Mouse (Mus musculus): Measurements from ENCODE around the gene Zc3h15. TPM values are rescaled to one million over a fixed set of nuclear protein-coding genes. Genes with fewer than 3 reads are reported as not detected.

The Zc3h15 gene
- total and polyA plus RNA-seq, 2 experiments from 2014 or later = 18.1 to 83.1 TPM

DNA sequence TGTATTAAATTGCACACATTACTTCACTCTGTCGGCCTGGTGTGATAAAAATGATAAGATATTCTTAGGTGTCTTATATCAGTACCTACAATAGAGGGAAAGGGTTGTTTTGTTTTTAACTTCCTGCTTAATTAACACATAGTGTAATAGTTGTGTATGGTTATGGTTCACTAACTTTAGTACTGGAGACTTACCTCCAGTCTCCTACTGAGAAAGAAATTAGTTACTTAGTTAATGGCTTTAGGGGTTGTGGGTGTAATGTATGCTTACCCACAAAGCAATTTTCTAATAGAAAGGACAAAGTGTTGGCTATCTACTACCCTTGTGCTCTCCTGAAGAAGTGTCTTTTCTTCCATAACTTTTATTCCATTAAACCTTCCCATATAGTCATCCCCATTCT, 23.8 kb downstream of the Zc3h15 start:
- 55% methylated on average over 1 of the region's 1 CpGs for WGBS
- H3K27me3 ChIP-seq (ENCODE audit: control insufficient read depth, insufficient read depth, low read length) = no peaks in the 10 kb centered on the region
- H3K9ac ChIP-seq (replicated peaks; ENCODE audit: low read depth, low read length) = no peak overlapping the region
- peaks cover under 1% of the 10 kb centered on the region; the same call in 1 of the 2 replicates for H3K4me1 ChIP-seq (ENCODE audit: control insufficient read depth, insufficient read depth)
- DNase-seq (ENCODE audit: low spot score) (no peak), ATAC-seq (ENCODE audit: insufficient read depth, low read depth) (no peak)
- H3K4me3 ChIP-seq (ENCODE audit: low read depth, low read length) = no peak overlapping the region
- no peaks in the 10 kb centered on the region for H3K9me3 ChIP-seq (replicated peaks; ENCODE audit: control insufficient read depth, low read length)
- H3K4me2 ChIP-seq (ENCODE audit: low read depth, low read length) = no peak overlapping the region
- H3K36me3 ChIP-seq (replicated peaks; ENCODE audit: control insufficient read depth, insufficient read depth, low read length) = peaks cover 5% of the 10 kb centered on the region
- H3K27ac ChIP-seq (ENCODE audit: low read depth) = no peak overlapping the region
- TF ChIP-seq EP300 (IDR thresholded peaks at IDR 0.05; ENCODE audit: low read depth) (no peak), CTCF (IDR thresholded peaks at IDR 0.05; ENCODE audit: low read depth) (no peak)

DNA sequence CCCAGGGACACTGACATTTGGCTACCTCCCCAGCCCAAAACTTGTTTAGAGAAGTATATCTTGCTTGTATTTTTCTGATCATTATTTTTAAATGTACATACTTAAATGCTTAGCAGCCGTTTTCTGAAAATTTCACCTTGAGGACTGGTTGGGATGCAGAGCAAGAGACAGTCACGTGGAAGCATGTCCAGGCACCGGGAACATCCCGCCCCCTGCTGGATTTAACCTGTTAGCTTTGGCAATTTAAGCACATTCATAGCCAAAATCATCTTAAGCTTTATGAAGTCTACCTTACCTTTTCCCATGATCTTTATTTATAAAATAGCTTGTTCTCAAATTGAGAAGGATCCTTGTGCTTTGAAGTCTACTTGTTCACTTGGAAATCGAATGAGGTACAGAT, 25.8 kb downstream of the Zc3h15 start:
- no peaks in the 10 kb centered on the region for H3K27me3 ChIP-seq (ENCODE audit: control insufficient read depth, insufficient read depth, low read length)

DNA sequence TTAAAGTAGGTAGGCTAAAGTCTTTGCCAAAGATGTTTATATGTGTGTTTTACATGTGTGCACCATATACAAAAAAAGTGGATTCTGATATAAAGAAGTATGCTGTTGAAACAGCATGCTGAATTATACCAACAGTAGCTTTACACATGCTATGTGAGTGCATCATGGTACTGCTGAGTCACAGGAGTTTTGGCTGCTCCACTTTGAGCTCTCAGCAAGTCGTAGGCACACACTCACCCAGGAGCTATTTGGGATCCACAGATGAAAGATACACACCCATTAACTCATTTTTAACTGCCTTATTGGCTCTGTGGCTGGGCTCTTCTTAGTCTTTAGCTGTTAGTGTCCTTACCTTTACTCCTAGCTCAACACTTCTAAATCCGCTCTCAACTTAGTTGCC, 27.6 kb downstream of the Zc3h15 start:
- DNase-seq (ENCODE audit: low spot score) = no peak
- no peaks in the 10 kb centered on the region for H3K27me3 ChIP-seq (ENCODE audit: control insufficient read depth, insufficient read depth, low read length)
- H3K36me3 ChIP-seq (replicated peaks; ENCODE audit: control insufficient read depth, insufficient read depth, low read length) = peaks cover 4% of the 10 kb centered on the region
- H3K9me3 ChIP-seq (replicated peaks; ENCODE audit: control insufficient read depth, low read length) = no peaks in the 10 kb centered on the region
- H3K4me2 ChIP-seq (ENCODE audit: low read depth, low read length) = no peak overlapping the region
- no peak overlapping the region for H3K4me3 ChIP-seq (ENCODE audit: low read depth, low read length)
- no peak overlapping the region for H3K9ac ChIP-seq (replicated peaks; ENCODE audit: low read depth, low read length)
- WGBS = 78% methylated on average over 2 of the region's 2 CpGs
- no peak overlapping the region for H3K27ac ChIP-seq (ENCODE audit: low read depth)
- no peak for ATAC-seq (ENCODE audit: insufficient read depth, low read depth)
- no peak for TF ChIP-seq EP300 (IDR thresholded peaks at IDR 0.05; ENCODE audit: low read depth)
- no peak for TF ChIP-seq CTCF (IDR thresholded peaks at IDR 0.05; ENCODE audit: low read depth)
- peaks cover 13% of the 10 kb centered on the region; the same call in 1 of the 2 replicates for H3K4me1 ChIP-seq (ENCODE audit: control insufficient read depth, insufficient read depth)

More for the DNA sequence above, 25.8 kb downstream of the Zc3h15 start:
- WGBS = 80% methylated on average over 5 of the region's 5 CpGs
- H3K4me3 ChIP-seq (ENCODE audit: low read depth, low read length) = no peak overlapping the region
- H3K27ac ChIP-seq (ENCODE audit: low read depth) = no peak overlapping the region
- no peak overlapping the region for H3K9ac ChIP-seq (replicated peaks; ENCODE audit: low read depth, low read length)
- ATAC-seq (ENCODE audit: insufficient read depth, low read depth) (no peak), DNase-seq (ENCODE audit: low spot score) (no peak)
- H3K4me1 ChIP-seq (ENCODE audit: control insufficient read depth, insufficient read depth) = peaks cover 13% of the 10 kb centered on the region; the same call in 1 of the 2 replicates
- no peak overlapping the region for H3K4me2 ChIP-seq (ENCODE audit: low read depth, low read length)
- no peaks in the 10 kb centered on the region for H3K9me3 ChIP-seq (replicated peaks; ENCODE audit: control insufficient read depth, low read length)
- peak; percentile 15; the same call in 1 of the 2 replicates for TF ChIP-seq CTCF (IDR thresholded peaks at IDR 0.05; ENCODE audit: low read depth)
- TF ChIP-seq EP300 (IDR thresholded peaks at IDR 0.05; ENCODE audit: low read depth) = no peak
- H3K36me3 ChIP-seq (replicated peaks; ENCODE audit: control insufficient read depth, insufficient read depth, low read length) = peaks cover 4% of the 10 kb centered on the region

DNA sequence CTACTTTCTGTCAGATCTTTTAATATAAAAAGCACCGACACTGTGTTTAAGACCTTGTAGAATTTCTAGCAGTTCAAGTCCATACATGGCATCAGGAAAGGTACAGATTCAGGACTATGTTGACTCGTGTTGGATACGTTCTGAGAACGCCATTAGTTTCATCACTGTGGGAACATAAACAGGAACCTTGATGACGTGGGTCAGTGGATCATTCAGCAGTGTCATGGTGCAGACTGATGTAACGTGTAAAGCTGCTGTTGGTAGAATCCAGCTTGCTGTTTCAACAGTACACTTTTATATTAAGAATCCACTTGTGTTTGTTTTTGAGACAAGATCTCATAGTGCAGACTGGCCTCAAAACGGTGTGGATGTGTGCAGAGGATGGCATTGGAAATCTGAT, 28.8 kb downstream of the Zc3h15 start:
- no peak for ATAC-seq (ENCODE audit: insufficient read depth, low read depth)

DNA sequence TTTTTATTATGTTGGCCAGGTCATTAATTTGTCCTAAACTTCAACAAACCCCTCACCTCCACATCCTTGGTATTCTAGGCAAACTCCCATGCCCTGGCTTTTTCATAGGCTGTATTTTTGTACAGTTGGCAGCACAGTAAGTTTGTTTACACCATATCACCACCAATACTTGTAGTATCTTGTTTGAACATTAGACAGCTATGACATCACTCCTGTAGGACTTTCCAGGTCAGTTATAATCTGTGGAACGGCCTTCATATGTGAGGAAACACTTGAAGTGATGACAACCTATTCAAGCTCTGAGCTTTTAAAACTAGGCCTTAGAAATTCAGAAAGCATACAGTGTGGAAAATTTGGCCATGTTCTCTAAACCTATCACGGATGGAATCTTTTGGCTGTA, 29.6 kb downstream of the Zc3h15 start:
- 20% methylated on average over 2 of the region's 2 CpGs for WGBS
- H3K27me3 ChIP-seq (ENCODE audit: control insufficient read depth, insufficient read depth, low read length) = no peaks in the 10 kb centered on the region
- H3K27ac ChIP-seq (ENCODE audit: low read depth) = no peak overlapping the region
- H3K4me2 ChIP-seq (ENCODE audit: low read depth, low read length) = no peak overlapping the region
- TF ChIP-seq CTCF (IDR thresholded peaks at IDR 0.05; ENCODE audit: low read depth) (no peak), EP300 (IDR thresholded peaks at IDR 0.05; ENCODE audit: low read depth) (no peak)
- peaks cover under 1% of the 10 kb centered on the region for H3K36me3 ChIP-seq (replicated peaks; ENCODE audit: control insufficient read depth, insufficient read depth, low read length)
- ATAC-seq (ENCODE audit: insufficient read depth, low read depth) (peak; percentile 44; the same call in 1 of the 2 replicates), DNase-seq (ENCODE audit: low spot score) (no peak)
- H3K9ac ChIP-seq (replicated peaks; ENCODE audit: low read depth, low read length) = no peak overlapping the region
- H3K4me3 ChIP-seq (ENCODE audit: low read depth, low read length) = no peak overlapping the region
- peaks cover 13% of the 10 kb centered on the region; the same call in 1 of the 2 replicates for H3K4me1 ChIP-seq (ENCODE audit: control insufficient read depth, insufficient read depth)
- H3K9me3 ChIP-seq (replicated peaks; ENCODE audit: control insufficient read depth, low read length) = no peaks in the 10 kb centered on the region

More for the DNA sequence above, 28.8 kb downstream of the Zc3h15 start:
- peaks cover 4% of the 10 kb centered on the region for H3K36me3 ChIP-seq (replicated peaks; ENCODE audit: control insufficient read depth, insufficient read depth, low read length)
- no peaks in the 10 kb centered on the region for H3K9me3 ChIP-seq (replicated peaks; ENCODE audit: control insufficient read depth, low read length)
- TF ChIP-seq CTCF (IDR thresholded peaks at IDR 0.05; ENCODE audit: low read depth) (no peak), EP300 (IDR thresholded peaks at IDR 0.05; ENCODE audit: low read depth) (no peak)
- H3K27me3 ChIP-seq (ENCODE audit: control insufficient read depth, insufficient read depth, low read length) = no peaks in the 10 kb centered on the region
- no peak overlapping the region for H3K27ac ChIP-seq (ENCODE audit: low read depth)
- WGBS = 61% methylated on average over 7 of the region's 7 CpGs
- H3K4me3 ChIP-seq (ENCODE audit: low read depth, low read length) = no peak overlapping the region
- H3K4me2 ChIP-seq (ENCODE audit: low read depth, low read length) = no peak overlapping the region
- H3K9ac ChIP-seq (replicated peaks; ENCODE audit: low read depth, low read length) = no peak overlapping the region
- no peak for DNase-seq (ENCODE audit: low spot score)
- H3K4me1 ChIP-seq (ENCODE audit: control insufficient read depth, insufficient read depth) = peaks cover 13% of the 10 kb centered on the region; the same call in 1 of the 2 replicates

DNA sequence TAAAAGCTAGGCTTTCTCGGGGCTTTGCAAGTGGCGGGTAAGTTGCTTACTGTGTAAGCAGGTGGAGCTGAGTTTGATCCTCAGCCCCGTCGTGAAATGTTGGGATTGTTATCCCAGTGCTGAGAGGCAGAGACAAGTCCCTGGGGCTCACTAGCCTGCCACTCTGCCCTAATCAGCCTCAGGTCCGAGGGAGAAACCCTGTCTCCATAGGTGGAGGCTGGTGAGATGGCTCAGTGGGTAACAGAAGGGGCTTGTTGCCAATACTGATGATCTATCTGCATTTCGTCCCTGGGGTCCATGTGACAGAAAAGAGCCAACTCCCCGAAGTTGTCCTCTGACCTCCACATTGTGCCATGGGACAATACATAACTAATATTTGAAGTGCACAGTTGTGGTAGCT, 30.2 kb downstream of the Zc3h15 start:
- Histone ChIP-seq H3K4me2 (ENCODE audit: low read depth, low read length) (no peak overlapping the region), H3K27ac (ENCODE audit: low read depth) (no peak overlapping the region), H3K27me3 (ENCODE audit: control insufficient read depth, insufficient read depth, low read length) (no peaks in the 10 kb centered on the region), H3K9ac (replicated peaks; ENCODE audit: low read depth, low read length) (no peak overlapping the region), H3K4me1 (ENCODE audit: control insufficient read depth, insufficient read depth) (peaks cover 13% of the 10 kb centered on the region; the same call in 1 of the 2 replicates), H3K4me3 (ENCODE audit: low read depth, low read length) (no peak overlapping the region), H3K36me3 (replicated peaks; ENCODE audit: control insufficient read depth, insufficient read depth, low read length) (no peaks in the 10 kb centered on the region; the same call in 1 of the 2 replicates), H3K9me3 (replicated peaks; ENCODE audit: control insufficient read depth, low read length) (no peaks in the 10 kb centered on the region)
- ATAC-seq (ENCODE audit: insufficient read depth, low read depth) = no peak
- WGBS = 78% methylated on average over 7 of the region's 7 CpGs
- TF ChIP-seq CTCF (IDR thresholded peaks at IDR 0.05; ENCODE audit: low read depth) = no peak
- TF ChIP-seq EP300 (IDR thresholded peaks at IDR 0.05; ENCODE audit: low read depth) = no peak
- DNase-seq (ENCODE audit: low spot score) = no peak
